In the genomic region with DNA sequence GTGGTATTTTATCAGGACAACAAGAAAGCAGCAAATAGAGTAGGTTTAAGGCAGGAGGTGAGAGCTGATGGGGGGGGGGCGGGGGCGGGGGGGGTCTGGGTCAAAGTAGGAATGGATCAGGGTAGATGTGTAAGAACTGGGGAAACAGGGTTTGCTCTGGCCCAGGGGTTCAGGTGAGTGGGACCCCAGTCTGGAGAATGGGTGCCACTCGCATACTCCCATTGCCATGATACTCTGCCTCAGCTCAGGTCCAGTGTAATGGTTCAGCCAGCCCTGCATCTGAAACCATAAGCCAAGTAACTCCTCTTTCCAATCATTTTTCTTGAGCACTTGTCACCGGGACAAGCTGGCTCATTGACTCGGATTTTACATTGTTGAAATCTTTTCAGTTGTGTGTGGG, we compare ENCODE assay signal across 14 mouse cellular contexts. TPM values are rescaled to one million over a fixed set of nuclear protein-coding genes. Genes with fewer than 3 reads are reported as not detected.
DNase-seq lines count a peak whose midpoint lies in the region; ATAC-seq lines count a peak whose summit lies in the region.
"Had no signal": no experiment of that assay in that cellular context is flagged by ENCODE, and none has a peak within 500 bp of the region (broad histone marks: within the 10 kb centered on the region; RNA-seq: fewer than 3 reads in every experiment).

No protein-coding gene starts in this region.

- WGBS in embryonic facial prominence, embryonic 11.5 days = 84% methylated on average over 5 of the region's 5 CpGs
- 78% methylated on average over 5 of the region's 5 CpGs for WGBS in embryonic facial prominence, embryonic 10.5 days
- 77% methylated on average over 5 of the region's 5 CpGs for WGBS in hindbrain, embryonic 13.5 days
- 81% methylated on average over 5 of the region's 5 CpGs for WGBS in hindbrain, embryonic 10.5 days
- 79% methylated on average over 5 of the region's 5 CpGs for WGBS in forebrain, embryonic 15.5 days
- WGBS in neural tube, embryonic 12.5 days = 81% methylated on average over 5 of the region's 5 CpGs
- WGBS in intestine, embryonic 15.5 days = 70% methylated on average over 5 of the region's 5 CpGs

- no peaks in the 10 kb centered on the region for H3K36me3 ChIP-seq in embryonic facial prominence, embryonic 11.5 days (replicated peaks; ENCODE audit: control insufficient read depth, insufficient read depth, low read depth, low read length)
- no peaks in the 10 kb centered on the region for H3K36me3 ChIP-seq in embryonic facial prominence, embryonic 10.5 days (replicated peaks)
- no peaks in the 10 kb centered on the region for H3K36me3 ChIP-seq in hindbrain, embryonic 13.5 days
- no peaks in the 10 kb centered on the region for H3K36me3 ChIP-seq in hindbrain, embryonic 10.5 days
- no peaks in the 10 kb centered on the region for H3K36me3 ChIP-seq in forebrain, embryonic 15.5 days
- H3K36me3 ChIP-seq in neural tube, embryonic 12.5 days = no peaks in the 10 kb centered on the region
- no peaks in the 10 kb centered on the region for H3K36me3 ChIP-seq in intestine, embryonic 15.5 days
- H3K36me3 ChIP-seq: embryonic facial prominence, embryonic 13.5 days; heart, embryonic 15.5 days had no signal

- no peak for DNase-seq in embryonic facial prominence, embryonic 11.5 days (ENCODE audit: low spot score)
- DNase-seq in embryonic facial prominence, embryonic 10.5 days (ENCODE audit: low spot score) = no peak
- DNase-seq in hindbrain, embryonic 10.5 days (ENCODE audit: low spot score) = no peak
- DNase-seq in ovary, postnatal 14 days (ENCODE audit: low spot score) = no peak

- H3K9me3 ChIP-seq in embryonic facial prominence, embryonic 11.5 days (replicated peaks; ENCODE audit: control insufficient read depth, low read length) = no peaks in the 10 kb centered on the region
- H3K9me3 ChIP-seq in embryonic facial prominence, embryonic 10.5 days = no peaks in the 10 kb centered on the region
- no peaks in the 10 kb centered on the region for H3K9me3 ChIP-seq in hindbrain, embryonic 13.5 days
- no peaks in the 10 kb centered on the region for H3K9me3 ChIP-seq in hindbrain, embryonic 10.5 days
- no peaks in the 10 kb centered on the region for H3K9me3 ChIP-seq in forebrain, embryonic 15.5 days
- no peaks in the 10 kb centered on the region for H3K9me3 ChIP-seq in neural tube, embryonic 12.5 days
- H3K9me3 ChIP-seq in intestine, embryonic 15.5 days = no peaks in the 10 kb centered on the region
- H3K9me3 ChIP-seq: embryonic facial prominence, embryonic 13.5 days; heart, embryonic 15.5 days had no signal

- no peak overlapping the region for H3K4me3 ChIP-seq in embryonic facial prominence, embryonic 11.5 days (ENCODE audit: low read depth, low read length)
- H3K4me3 ChIP-seq in embryonic facial prominence, embryonic 10.5 days = no peak overlapping the region
- H3K4me3 ChIP-seq in hindbrain, embryonic 13.5 days = no peak overlapping the region
- no peak overlapping the region for H3K4me3 ChIP-seq in hindbrain, embryonic 10.5 days
- no peak overlapping the region for H3K4me3 ChIP-seq in forebrain, embryonic 15.5 days
- no peak overlapping the region for H3K4me3 ChIP-seq in neural tube, embryonic 12.5 days
- no peak overlapping the region for H3K4me3 ChIP-seq in intestine, embryonic 15.5 days (replicated peaks)

- H3K9ac ChIP-seq in embryonic facial prominence, embryonic 11.5 days (replicated peaks; ENCODE audit: low read length) = no peak overlapping the region
- H3K9ac ChIP-seq in hindbrain, embryonic 13.5 days = no peak overlapping the region
- no peak overlapping the region for H3K9ac ChIP-seq in forebrain, embryonic 15.5 days (replicated peaks)
- H3K9ac ChIP-seq in neural tube, embryonic 12.5 days = no peak overlapping the region
- H3K9ac ChIP-seq in intestine, embryonic 15.5 days = no peak overlapping the region

- no peak overlapping the region for H3K4me2 ChIP-seq in embryonic facial prominence, embryonic 11.5 days (ENCODE audit: low read depth, low read length)
- H3K4me2 ChIP-seq in hindbrain, embryonic 13.5 days = no peak overlapping the region
- H3K4me2 ChIP-seq in forebrain, embryonic 15.5 days (replicated peaks) = no peak overlapping the region
- H3K4me2 ChIP-seq in neural tube, embryonic 12.5 days (replicated peaks) = no peak overlapping the region
- H3K4me2 ChIP-seq in intestine, embryonic 15.5 days (replicated peaks) = no peak overlapping the region

- H3K27ac ChIP-seq in embryonic facial prominence, embryonic 11.5 days (replicated peaks; ENCODE audit: low read depth, low read length) = no peak overlapping the region
- no peak overlapping the region for H3K27ac ChIP-seq in embryonic facial prominence, embryonic 10.5 days (replicated peaks)
- H3K27ac ChIP-seq in hindbrain, embryonic 13.5 days = no peak overlapping the region
- no peak overlapping the region for H3K27ac ChIP-seq in hindbrain, embryonic 10.5 days
- H3K27ac ChIP-seq in forebrain, embryonic 15.5 days (replicated peaks) = no peak overlapping the region
- no peak overlapping the region for H3K27ac ChIP-seq in neural tube, embryonic 12.5 days
- no peak overlapping the region for H3K27ac ChIP-seq in intestine, embryonic 15.5 days
- H3K27ac ChIP-seq: embryonic facial prominence, embryonic 13.5 days; heart, embryonic 15.5 days had no signal

- no peaks in the 10 kb centered on the region for H3K27me3 ChIP-seq in embryonic facial prominence, embryonic 11.5 days (ENCODE audit: control insufficient read depth, insufficient read depth, low read length)
- peaks cover 3% of the 10 kb centered on the region for H3K27me3 ChIP-seq in embryonic facial prominence, embryonic 10.5 days (replicated peaks; ENCODE audit: low read depth, poor library complexity, severe bottlenecking)
- H3K27me3 ChIP-seq in hindbrain, embryonic 13.5 days = peaks cover 6% of the 10 kb centered on the region; the same call in 1 of the 2 replicates
- H3K27me3 ChIP-seq in hindbrain, embryonic 10.5 days (ENCODE audit: insufficient read depth, poor library complexity, severe bottlenecking) = no peaks in the 10 kb centered on the region
- no peaks in the 10 kb centered on the region for H3K27me3 ChIP-seq in forebrain, embryonic 15.5 days
- peaks cover 4% of the 10 kb centered on the region for H3K27me3 ChIP-seq in neural tube, embryonic 12.5 days (replicated peaks)
- H3K27me3 ChIP-seq in intestine, embryonic 15.5 days (replicated peaks) = no peaks in the 10 kb centered on the region
- H3K27me3 ChIP-seq: heart, embryonic 15.5 days had no signal

- 0 out of 2 replicates have a peak, but pooled peaks have one; percentile 19 for ATAC-seq in embryonic facial prominence, embryonic 11.5 days (replicated peaks; ENCODE audit: insufficient number of reproducible peaks, low FRiP score, low TSS enrichment, low read depth)
- ATAC-seq in hindbrain, embryonic 13.5 days (ENCODE audit: low FRiP score) = peak; percentile 37; the same call in 1 of the 2 replicates
- ATAC-seq in forebrain, embryonic 15.5 days (replicated peaks) = peak; percentile 45
- ATAC-seq in neural tube, embryonic 12.5 days (ENCODE audit: low FRiP score, low read depth) = peak; percentile 6; the same call in 1 of the 2 replicates
- ATAC-seq in intestine, embryonic 15.5 days = no peak

- H3K4me1 ChIP-seq in embryonic facial prominence, embryonic 11.5 days (ENCODE audit: control insufficient read depth, insufficient read depth, low read length) = no peaks in the 10 kb centered on the region
- peaks cover 6% of the 10 kb centered on the region for H3K4me1 ChIP-seq in embryonic facial prominence, embryonic 10.5 days
- H3K4me1 ChIP-seq in hindbrain, embryonic 13.5 days (replicated peaks) = peaks cover 8% of the 10 kb centered on the region
- H3K4me1 ChIP-seq in hindbrain, embryonic 10.5 days (replicated peaks) = peaks cover 10% of the 10 kb centered on the region
- H3K4me1 ChIP-seq in forebrain, embryonic 15.5 days = peaks cover 3% of the 10 kb centered on the region; the same call in 1 of the 2 replicates
- H3K4me1 ChIP-seq in neural tube, embryonic 12.5 days = 0 out of 2 replicates have a peak, but pooled peaks cover 4% of the 10 kb centered on the region
- H3K4me1 ChIP-seq in intestine, embryonic 15.5 days (replicated peaks) = 0 out of 2 replicates have a peak, but pooled peaks cover 2% of the 10 kb centered on the region
- H3K4me1 ChIP-seq: embryonic facial prominence, embryonic 13.5 days had no signal

RNA-seq across cellular contexts. Expression of a gene that starts 38.5 kb away (rescaled TPM):
- 0.13 and 0.14 TPM in 2 replicates for polyA plus RNA-seq in embryonic facial prominence, embryonic 11.5 days (2014; fragmentation: Nextera tagmentation; extraction: Ambion mirVana)
- 0.26 TPM in 1 of 2 replicates, not detected in the other for polyA plus RNA-seq in embryonic facial prominence, embryonic 10.5 days (2016; fragmentation: Nextera tagmentation; extraction: Ambion mirVana)
- polyA plus RNA-seq in hindbrain, embryonic 13.5 days (2015; fragmentation: Nextera tagmentation; extraction: Ambion mirVana) = 0.21 and 0.22 TPM in 2 replicates
- 0.12 and 0.24 TPM in 2 replicates for polyA plus RNA-seq in hindbrain, embryonic 10.5 days (2016; fragmentation: Nextera tagmentation; extraction: Ambion mirVana)
- polyA plus RNA-seq in forebrain, embryonic 15.5 days (2015; fragmentation: Nextera tagmentation; extraction: Ambion mirVana) = 0.09 and 0.29 TPM in 2 replicates
- polyA plus RNA-seq in neural tube, embryonic 12.5 days (2016; fragmentation: Nextera tagmentation; extraction: Ambion mirVana) = 0.09 and 0.17 TPM in 2 replicates
- polyA plus RNA-seq in intestine, embryonic 15.5 days (2015; fragmentation: Nextera tagmentation; extraction: Ambion mirVana) = 0.20 and 0.21 TPM in 2 replicates

RNA-seq across cellular contexts. Expression of a gene that starts 42.6 kb away (rescaled TPM):
- polyA plus RNA-seq in embryonic facial prominence, embryonic 11.5 days (2014; fragmentation: Nextera tagmentation; extraction: Ambion mirVana) = not detected in 2 replicates
- not detected in 2 replicates for polyA plus RNA-seq in embryonic facial prominence, embryonic 10.5 days (2016; fragmentation: Nextera tagmentation; extraction: Ambion mirVana)
- polyA plus RNA-seq in hindbrain, embryonic 13.5 days (2015; fragmentation: Nextera tagmentation; extraction: Ambion mirVana) = not detected in 2 replicates
- not detected in 2 replicates for polyA plus RNA-seq in hindbrain, embryonic 10.5 days (2016; fragmentation: Nextera tagmentation; extraction: Ambion mirVana)
- polyA plus RNA-seq in forebrain, embryonic 15.5 days (2015; fragmentation: Nextera tagmentation; extraction: Ambion mirVana) = not detected in 2 replicates
- not detected in 2 replicates for polyA plus RNA-seq in neural tube, embryonic 12.5 days (2016; fragmentation: Nextera tagmentation; extraction: Ambion mirVana)
- not detected in 2 replicates for polyA plus RNA-seq in intestine, embryonic 15.5 days (2015; fragmentation: Nextera tagmentation; extraction: Ambion mirVana)
- polyA plus RNA-seq: brain, embryonic 14.5 days; cortical plate, adult 2 months; embryonic facial prominence, embryonic 13.5 days; heart, embryonic 15.5 days; liver, embryonic 11.5 days; Patski had no signal

RNA-seq across cellular contexts. Expression of a gene that starts 58.9 kb away (rescaled TPM):
- not detected in 2 replicates for polyA plus RNA-seq in embryonic facial prominence, embryonic 11.5 days (2014; fragmentation: Nextera tagmentation; extraction: Ambion mirVana)
- polyA plus RNA-seq in embryonic facial prominence, embryonic 10.5 days (2016; fragmentation: Nextera tagmentation; extraction: Ambion mirVana) = 0.06 TPM in 1 of 2 replicates, not detected in the other
- 0.08 TPM in 1 of 2 replicates, not detected in the other for polyA plus RNA-seq in hindbrain, embryonic 13.5 days (2015; fragmentation: Nextera tagmentation; extraction: Ambion mirVana)
- 0.24 TPM in 1 of 2 replicates, not detected in the other for polyA plus RNA-seq in hindbrain, embryonic 10.5 days (2016; fragmentation: Nextera tagmentation; extraction: Ambion mirVana)
- polyA plus RNA-seq in forebrain, embryonic 15.5 days (2015; fragmentation: Nextera tagmentation; extraction: Ambion mirVana) = not detected in 2 replicates
- polyA plus RNA-seq in neural tube, embryonic 12.5 days (2016; fragmentation: Nextera tagmentation; extraction: Ambion mirVana) = not detected in 2 replicates
- polyA plus RNA-seq in intestine, embryonic 15.5 days (2015; fragmentation: Nextera tagmentation; extraction: Ambion mirVana) = 0.10 and 0.18 TPM in 2 replicates
- polyA plus RNA-seq: brain, embryonic 14.5 days; cortical plate, adult 2 months; embryonic facial prominence, embryonic 13.5 days; Patski had no signal
